Comparison of ENCODE assay signal across 19 mouse cellular contexts in genomic region chr2:93152191-93152601, GRCm38 (mm10). TPM values are rescaled to one million over a fixed set of nuclear protein-coding genes. Genes with fewer than 3 reads are reported as not detected.
DNase-seq lines count a peak whose midpoint lies in the region; ATAC-seq lines count a peak whose summit lies in the region.
"Had no signal": no experiment of that assay in that cellular context is flagged by ENCODE, and none has a peak within 500 bp of the region (broad histone marks: within the 10 kb centered on the region; RNA-seq: fewer than 3 reads in every experiment).

No protein-coding gene starts in this region.

- no peaks in the 10 kb centered on the region for H3K36me3 ChIP-seq in embryonic facial prominence, embryonic 10.5 days (replicated peaks)
- H3K36me3 ChIP-seq: embryonic facial prominence, embryonic 13.5 days; forebrain, embryonic 15.5 days; kidney, embryonic 15.5 days; midbrain, embryonic 13.5 days; neural tube, embryonic 13.5 days had no signal

- no peaks in the 10 kb centered on the region for H3K27me3 ChIP-seq in embryonic facial prominence, embryonic 10.5 days (replicated peaks; ENCODE audit: low read depth, poor library complexity, severe bottlenecking)
- H3K27me3 ChIP-seq: embryonic facial prominence, embryonic 13.5 days; forebrain, embryonic 15.5 days; kidney, embryonic 15.5 days; midbrain, embryonic 13.5 days; neural tube, embryonic 13.5 days had no signal

- H3K27ac ChIP-seq in embryonic facial prominence, embryonic 10.5 days (replicated peaks), result no peak overlapping the region
- H3K27ac ChIP-seq: forebrain, embryonic 15.5 days; kidney, embryonic 15.5 days; neural tube, embryonic 13.5 days had no signal

- H3K4me3 ChIP-seq in embryonic facial prominence, embryonic 10.5 days, result no peak overlapping the region
- H3K4me3 ChIP-seq: embryonic facial prominence, embryonic 13.5 days; forebrain, embryonic 15.5 days; kidney, embryonic 15.5 days; midbrain, embryonic 13.5 days; neural tube, embryonic 13.5 days had no signal

- no peak; the same call in 1 of the 2 replicates for ATAC-seq in cerebellum, adult (ENCODE audit: insufficient number of reproducible peaks, low FRiP score, low TSS enrichment)
- peak; percentile 64 for ATAC-seq in common myeloid progenitor, adult 5-6 weeks (replicated peaks; ENCODE audit: low read depth, poor library complexity, severe bottlenecking)
- ATAC-seq: intestine, postnatal 0 days; liver, postnatal 0 days; midbrain, embryonic 13.5 days had no signal

- peak; percentile 40 for DNase-seq in cerebellum, adult 11 months
- peak; percentile 39 for DNase-seq in thymus, postnatal 4 days
- DNase-seq in thymus, adult 18-20 months, result no peak
- DNase-seq in kidney, postnatal 4 days, result no peak
- no peak for DNase-seq in neural tube, embryonic 10.5 days (ENCODE audit: extremely low spot score, low spot score)
- no peak for DNase-seq in embryonic facial prominence, embryonic 10.5 days (ENCODE audit: low spot score)
- DNase-seq: gastrocnemius, postnatal 36 days; liver; liver, postnatal 0 days; lung, postnatal 10 days; spleen, adult 18-20 months had no signal

- peaks cover 7% of the 10 kb centered on the region; the same call in 1 of the 2 replicates for H3K4me1 ChIP-seq in embryonic facial prominence, embryonic 10.5 days
- H3K4me1 ChIP-seq: embryonic facial prominence, embryonic 13.5 days; kidney, embryonic 15.5 days had no signal

- no peaks in the 10 kb centered on the region for H3K9me3 ChIP-seq in embryonic facial prominence, embryonic 10.5 days
- H3K9me3 ChIP-seq: embryonic facial prominence, embryonic 13.5 days; forebrain, embryonic 15.5 days; kidney, embryonic 15.5 days; midbrain, embryonic 13.5 days; neural tube, embryonic 13.5 days had no signal

- WGBS in embryonic facial prominence, embryonic 10.5 days, result 79% methylated on average over 6 of the region's 6 CpGs

RNA-seq across cellular contexts. Expression of gene Trp53i11, which starts 35.2 kb away (rescaled TPM):
- total RNA-seq in common myeloid progenitor, adult 5-6 weeks (2017), result 2.6 and 4.6 TPM in 2 replicates
- 72.5 and 95.2 TPM in 2 replicates for polyA plus RNA-seq in embryonic facial prominence, embryonic 10.5 days (2016; fragmentation: Nextera tagmentation; extraction: Ambion mirVana)

Comparison
In these comparisons a context has a peak if more than half of its experiments do, and no peak if none do; other contexts are left out.
1. DNase-seq: peak in cerebellum, adult 11 months (single experiment) and thymus, postnatal 4 days (single experiment); none in thymus, adult 18-20 months (0 of 2), kidney, postnatal 4 days (0 of 2), neural tube, embryonic 10.5 days (single experiment) and embryonic facial prominence, embryonic 10.5 days (single experiment).